Mouse (Mus musculus): ENCODE data around the gene Gm11563.
"Not testable (repeated sequence)": the region's sequence is repeated elsewhere in the genome, so short reads cannot be mapped to it uniquely, and the experiment has no call there.

Gene Gm11563

GRCm38 (mm10) chr11:99658467-99659010, at the start of gene Gm11563:
Gene Gm11563 (minus strand): TSS chr11:99658960.
- DNase-seq (ENCODE audit: low read depth), result not testable (repeated sequence)

GRCm38 (mm10) chr11:99690463-99690862, 31.7 kb upstream of the Gm11563 start, which contains the start of gene Gm14190:
Gene Gm14190 (minus strand): TSS chr11:99690740.
- DNase-seq (ENCODE audit: low read depth), result no peak

- DNase-seq (ENCODE audit: low read depth), result not testable (repeated sequence)
These were observed 26.5 kb upstream of the Gm11563 start for GRCm38 (mm10) chr11:99685235-99685634.

GRCm38 (mm10) chr11:99683481-99683880, 24.7 kb upstream of the Gm11563 start:
- no peak for DNase-seq (ENCODE audit: low read depth)

- DNase-seq (ENCODE audit: low read depth), result no peak
These were observed 7.1 kb upstream of the Gm11563 start, which contains the start of gene Krtap4-6 for GRCm38 (mm10) chr11:99665860-99666259. Gene Krtap4-6 (minus strand): TSS chr11:99665960.

GRCm38 (mm10) chr11:99662802-99663201, 4.0 kb upstream of the Gm11563 start:
- no peak for DNase-seq (ENCODE audit: low read depth)

- no peak for DNase-seq (ENCODE audit: low read depth)
These were observed 496 bp upstream of the Gm11563 start for GRCm38 (mm10) chr11:99659256-99659655.

- no peak for DNase-seq (ENCODE audit: low read depth)
These were observed 1.7 kb downstream of the Gm11563 start for GRCm38 (mm10) chr11:99657051-99657450.

- no peak for DNase-seq (ENCODE audit: low read depth)
These were observed 8.6 kb downstream of the Gm11563 start, which contains the start of gene Gm11555 for GRCm38 (mm10) chr11:99650136-99650535. Gene Gm11555 (minus strand): TSS chr11:99650236.

GRCm38 (mm10) chr11:99646444-99646843, 12.3 kb downstream of the Gm11563 start:
- DNase-seq (ENCODE audit: low read depth), result no peak

GRCm38 (mm10) chr11:99644351-99644750, 14.4 kb downstream of the Gm11563 start:
- no peak for DNase-seq (ENCODE audit: low read depth)

GRCm38 (mm10) chr11:99643635-99644139, 15.1 kb downstream of the Gm11563 start, which contains the start of gene Krtap4-7:
Gene Krtap4-7 (minus strand): TSS chr11:99644089.
- DNase-seq (ENCODE audit: low read depth), result not testable (repeated sequence)

- DNase-seq (ENCODE audit: low read depth), result no peak
These were observed 17.8 kb downstream of the Gm11563 start for GRCm38 (mm10) chr11:99640926-99641325.

GRCm38 (mm10) chr11:99637086-99637485, 21.7 kb downstream of the Gm11563 start:
- no peak for DNase-seq (ENCODE audit: low read depth)

- DNase-seq (ENCODE audit: low read depth), result no peak
These were observed 24.1 kb downstream of the Gm11563 start, which contains the start of gene Krtap4-2 for GRCm38 (mm10) chr11:99634653-99635134. Gene Krtap4-2 (minus strand): TSS chr11:99635084.

GRCm38 (mm10) chr11:99633293-99633692, 25.5 kb downstream of the Gm11563 start:
- no peak for DNase-seq (ENCODE audit: low read depth)

- DNase-seq (ENCODE audit: low read depth), result no peak
These were observed 27.9 kb downstream of the Gm11563 start for GRCm38 (mm10) chr11:99630890-99631289.

- no peak for DNase-seq (ENCODE audit: low read depth)
These were observed 30.6 kb downstream of the Gm11563 start, which contains the start of gene Krtap4-1 for GRCm38 (mm10) chr11:99628138-99628537. Gene Krtap4-1 (minus strand): TSS chr11:99628238.

GRCm38 (mm10) chr11:99620335-99620734, 38.4 kb downstream of the Gm11563 start, which contains the start of gene Gm11562:
Gene Gm11562 (minus strand): TSS chr11:99620435.
- DNase-seq (ENCODE audit: low read depth), result no peak

- DNase-seq (ENCODE audit: low read depth), result no peak
These were observed 43.9 kb downstream of the Gm11563 start, which contains the start of gene Krtap2-4 for GRCm38 (mm10) chr11:99614796-99615363. Gene Krtap2-4 (minus strand): TSS chr11:99614846.

GRCm38 (mm10) chr11:99610089-99610488, 48.7 kb downstream of the Gm11563 start, which contains the start of gene Gm11937:
Gene Gm11937 (minus strand): TSS chr11:99610189.
- not testable (repeated sequence) for DNase-seq (ENCODE audit: low read depth)

GRCm38 (mm10) chr11:99609126-99609525, 49.6 kb downstream of the Gm11563 start:
- DNase-seq (ENCODE audit: low read depth), result no peak

Measured in 416B (cell line).